Mouse (Mus musculus) ES-E14 (cell line): ENCODE data around the gene Nfs1. TPM values are rescaled to one million over a fixed set of nuclear protein-coding genes. Genes with fewer than 3 reads are reported as not detected.
"Not testable (repeated sequence)": the region's sequence is repeated elsewhere in the genome, so short reads cannot be mapped to it uniquely, and the experiment has no call there.

Experiments
- DNase-seq: peaks from one replicate; pipeline ENCODE4 v3.0.0-alpha.2; 2013; ENCODE audit warnings: low read depth, low spot score
- H3K27ac ChIP-seq: 2 replicates; pipeline ENCODE4 v1.5.1; 2012; ENCODE audit warnings: low read depth, mild to moderate bottlenecking, low read length, moderate library complexity, mixed read lengths; ENCODE audit not compliant: poor library complexity, insufficient read depth, severe bottlenecking
- H3K36me3 ChIP-seq: 2 replicates; pipeline ENCODE4 v1.6.1; 2012; ENCODE audit warnings: mild to moderate bottlenecking, low read length, moderate library complexity, mixed read lengths; ENCODE audit not compliant: control insufficient read depth, poor library complexity, insufficient read depth, severe bottlenecking
- H3K4me1 ChIP-seq, 2 experiments: fragments of 150-350 bp in 1 of 2; sonication (generic) in 1 of 2; 2 replicates each; pipeline ENCODE4 v1.6.1; 2012; ENCODE audit warnings: low read length in 2 of 2, mild to moderate bottlenecking in 1 of 2, mixed read lengths in 1 of 2; ENCODE audit not compliant: control insufficient read depth in 2 of 2, insufficient read depth in 2 of 2, poor library complexity in 1 of 2
- H3K4me3 ChIP-seq, 2 experiments: fragments of 150-350 bp in 1 of 2; sonication (generic) in 1 of 2; 2 replicates each; pipeline ENCODE4 v1.5.1; 2012; ENCODE audit warnings: low read length in 2 of 2, low read depth in 1 of 2, mild to moderate bottlenecking in 1 of 2, mixed read lengths in 1 of 2; ENCODE audit not compliant: insufficient read depth in 1 of 2, poor library complexity in 1 of 2, severe bottlenecking in 1 of 2
- H3K9ac ChIP-seq: 2 replicates; pipeline ENCODE4 v1.6.1; 2012; ENCODE audit warnings: low read depth, mild to moderate bottlenecking, low read length, mixed read lengths; ENCODE audit not compliant: poor library complexity, insufficient read depth, severe bottlenecking
- H3K9me3 ChIP-seq: fragments of 150-350 bp; sonication (generic); 2 replicates; pipeline ENCODE4 v1.6.1; 2012; ENCODE audit warnings: low read depth, mild to moderate bottlenecking, low read length; ENCODE audit not compliant: control insufficient read depth, insufficient read depth
- CHD2 ChIP-seq: IDR thresholded peaks from 2 replicates; pipeline ENCODE4 v1.6.1; 2014; ENCODE audit warnings: mild to moderate bottlenecking, low read depth, low read length, inconsistent platforms
- HCFC1 ChIP-seq: IDR thresholded peaks from 2 replicates; pipeline ENCODE4 v1.6.1; 2012; ENCODE audit warnings: low read length, inconsistent platforms, borderline replicate concordance; ENCODE audit not compliant: insufficient read depth
- MAFK ChIP-seq: IDR thresholded peaks from 2 replicates; pipeline ENCODE4 v1.6.1; 2014; ENCODE audit warnings: mild to moderate bottlenecking, low read depth, low read length, inconsistent platforms; ENCODE audit not compliant: insufficient read depth
- ZC3H11A ChIP-seq: IDR thresholded peaks from 2 replicates; pipeline ENCODE4 v1.6.1; 2012; ENCODE audit warnings: low read depth, mild to moderate bottlenecking, inconsistent platforms, low read length, borderline replicate concordance
- ZNF384 ChIP-seq: IDR thresholded peaks from 2 replicates; pipeline ENCODE4 v1.6.1; 2012; ENCODE audit warnings: low read depth, low read length, inconsistent platforms
- in situ Hi-C, 2 experiments: fragments of 600-800 bp; cut with MboI; formaldehyde crosslinking; loops; one replicate each; pipeline ENCODE4 v1.15.1; 2025; ENCODE audit warnings: low sequenced_read_pairs in 2 of 2, inconsistent platforms in 1 of 2; ENCODE audit not compliant: unreplicated experiment in 2 of 2
- total RNA-seq: library from RNA; depleted of rRNA; stranded (reverse); fragments of 300-350 nt; gene quantifications from 2 replicates; pipeline ENCODE4 v1.2.3, GENCODE M21; 2012

The Nfs1 gene
- total RNA-seq, 1 experiment: 41.6 TPM

DNA sequence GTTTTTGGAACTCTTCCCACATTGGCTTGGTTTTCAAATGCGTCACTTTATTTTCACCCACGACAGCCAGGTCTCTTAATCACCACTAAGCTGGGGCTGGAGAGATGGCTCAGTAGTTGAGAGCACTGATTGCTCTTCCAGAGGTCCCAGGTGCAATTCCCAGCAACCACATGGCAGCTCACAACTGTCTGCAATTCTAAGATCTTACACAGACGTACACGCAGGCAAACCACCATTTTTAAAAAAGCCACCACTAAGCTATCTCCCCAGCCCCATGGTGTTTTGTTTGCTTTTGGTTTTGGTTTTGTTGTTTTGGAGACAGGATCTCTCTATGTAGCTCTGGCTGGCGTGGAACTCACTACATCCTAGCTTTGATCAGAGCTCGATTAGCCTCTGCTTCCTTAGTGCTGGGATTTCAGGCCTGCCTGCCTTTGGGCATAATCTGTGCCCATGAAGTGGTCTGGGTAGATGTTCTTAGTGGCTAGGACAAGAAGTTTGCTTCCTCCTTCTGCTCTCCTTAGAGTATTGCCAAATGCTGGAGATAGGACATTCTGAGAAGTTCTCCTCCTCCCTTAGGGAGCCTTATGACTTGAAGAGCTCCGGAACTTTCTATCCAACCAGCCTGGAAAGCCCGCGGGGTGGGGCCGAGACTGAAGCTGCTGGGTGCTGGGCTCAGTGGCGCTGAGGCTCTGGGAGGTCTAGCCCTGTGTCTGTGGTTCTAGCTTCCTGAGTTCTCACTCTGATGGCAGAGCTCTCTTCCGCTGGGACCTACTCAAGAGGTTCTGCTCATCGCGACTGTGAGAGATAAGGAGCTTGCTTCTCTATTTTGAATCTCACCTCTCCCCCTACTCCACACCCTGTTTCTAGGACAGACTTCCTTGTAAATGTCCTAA, 46.3 kb upstream of the Nfs1 start:
- TF ChIP-seq MAFK (no peak), CHD2 (no peak), ZC3H11A (no peak), ZNF384 (no peak), HCFC1 (no peak)
- no peak overlapping the region for H3K27ac ChIP-seq
- H3K36me3 ChIP-seq: no peaks in the 10 kb centered on the region
- peaks cover 5 to 6% of the 10 kb centered on the region in 2 experiments; a peak in 2 of 4 replicates for H3K4me1 ChIP-seq
- DNase-seq: no peak
- in situ Hi-C loops: no loop called here
- H3K9ac ChIP-seq: no peak overlapping the region
- no peaks in the 10 kb centered on the region for H3K9me3 ChIP-seq
- no peak overlapping the region for H3K4me3 ChIP-seq

DNA sequence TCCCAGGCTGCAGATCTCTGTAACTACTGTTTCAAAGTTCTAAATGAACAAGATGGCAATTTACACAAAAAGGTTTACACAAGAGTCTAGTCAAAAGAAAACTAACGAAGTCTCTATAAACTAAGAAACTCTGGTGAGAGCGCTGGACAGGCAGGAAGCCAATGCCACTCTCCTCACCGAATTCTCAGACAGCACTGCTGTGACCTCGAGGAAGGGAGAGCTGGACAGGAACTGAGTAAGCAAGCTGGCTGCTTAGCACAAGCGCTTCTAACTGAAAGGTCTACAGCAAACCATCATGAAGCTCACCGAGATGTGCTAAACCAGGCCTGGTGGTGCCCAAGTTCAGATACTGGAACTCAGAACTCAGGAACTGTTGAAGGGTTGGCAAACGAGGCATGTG, 45.3 kb upstream of the Nfs1 start:
- not testable (repeated sequence) for H3K9ac ChIP-seq

DNA sequence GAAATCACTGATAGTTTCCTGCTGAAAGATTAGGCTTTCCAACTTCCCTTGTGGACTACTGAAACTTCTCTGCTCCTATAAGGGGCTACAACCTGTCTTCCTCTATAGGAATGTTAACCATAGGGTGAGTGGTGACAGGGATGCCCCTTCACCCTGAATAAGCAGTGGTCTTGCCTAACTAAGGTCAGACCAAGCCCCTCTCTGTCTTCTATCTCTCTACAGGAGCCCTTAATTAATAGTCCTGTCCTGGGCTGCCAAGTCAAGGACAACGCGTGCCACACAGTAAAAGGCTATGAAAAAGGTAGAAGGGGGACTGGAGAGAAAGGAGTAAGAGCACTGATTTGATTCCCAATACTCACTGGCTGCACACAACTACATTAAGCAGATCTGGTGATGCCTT, 37.6 kb upstream of the Nfs1 start:
- Histone ChIP-seq H3K4me3 (no peak overlapping the region), H3K9ac (no peak overlapping the region), H3K36me3 (peaks cover 11% of the 10 kb centered on the region), H3K4me1 (peaks cover 0 to 2% of the 10 kb centered on the region in 2 experiments; a peak in 2 of 4 replicates), H3K27ac (no peak overlapping the region), H3K9me3 (no peaks in the 10 kb centered on the region)
- TF ChIP-seq MAFK: no peak
- no peak for TF ChIP-seq ZNF384
- TF ChIP-seq CHD2: no peak
- no peak for TF ChIP-seq ZC3H11A
- no peak for TF ChIP-seq HCFC1
- in situ Hi-C loops: no loop called here
- DNase-seq: no peak

More for the DNA sequence above, 45.3 kb upstream of the Nfs1 start:
- DNase-seq, in situ Hi-C loops, H3K36me3 ChIP-seq, H3K4me3 ChIP-seq, H3K4me1 ChIP-seq, H3K27ac ChIP-seq, H3K9me3 ChIP-seq: not testable (repeated sequence)

DNA sequence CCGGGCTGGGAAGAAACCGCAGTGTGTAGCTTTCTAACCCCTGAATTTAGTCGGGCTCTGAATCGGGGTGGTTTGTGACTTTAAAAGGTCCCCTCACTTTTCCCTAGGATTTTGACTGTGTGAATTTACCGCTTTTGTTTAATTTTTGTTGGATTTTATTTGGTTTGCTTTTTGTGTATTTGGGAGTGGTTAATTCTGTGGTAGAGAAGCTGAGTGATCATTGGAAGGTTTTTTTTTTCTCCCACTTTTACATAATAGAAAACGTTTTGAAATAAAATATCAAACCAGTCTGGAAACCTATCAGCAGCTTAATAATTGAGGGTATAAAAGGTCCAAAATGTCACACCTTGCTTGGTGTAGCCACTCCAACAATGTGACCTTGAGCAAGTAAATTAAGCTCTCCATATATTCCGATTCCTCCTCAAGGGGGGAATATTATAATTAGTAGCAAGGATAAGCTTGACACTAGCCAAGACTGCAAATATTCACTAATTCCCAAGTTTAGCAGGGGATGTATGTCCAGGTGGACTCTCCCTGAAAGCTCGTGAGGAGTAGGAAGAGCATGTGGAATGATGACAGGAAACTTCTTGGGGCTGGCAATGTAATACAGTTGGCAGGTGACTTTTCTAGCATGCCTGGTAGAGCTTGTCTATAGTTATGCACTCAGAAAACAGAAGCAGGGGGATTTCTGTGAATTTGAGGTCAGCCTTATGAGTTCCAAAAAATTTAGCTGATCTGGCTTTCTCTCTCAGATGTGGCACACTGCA, 37.0 kb upstream of the Nfs1 start:
- Histone ChIP-seq H3K9ac (peak overlapping the region; percentile 91), H3K9me3 (no peaks in the 10 kb centered on the region), H3K4me1 (peaks cover 0 to 2% of the 10 kb centered on the region in 2 experiments; a peak in 2 of 4 replicates), H3K27ac (peak overlapping the region; percentile 70; the same call in 1 of the 2 replicates), H3K4me3 (peak overlapping the region; percentile 57 to 68), H3K36me3 (peaks cover 11% of the 10 kb centered on the region)
- TF ChIP-seq HCFC1 (no peak), ZC3H11A (no peak), CHD2 (no peak), ZNF384 (no peak), MAFK (no peak)
- in situ Hi-C loops: no loop called here
- DNase-seq: no peak
